Mouse (Mus musculus) midbrain, postnatal 0 days (tissue): ENCODE data around the gene Ap2s1. TPM values are rescaled to one million over a fixed set of nuclear protein-coding genes. Genes with fewer than 3 reads are reported as not detected.
A peak's percentile ranks its signal among the peaks of the same experiment; 100 is the strongest.

ENCODE experiments used
- ATAC-seq: fragments of 200-750 bp; cut with Nextera tagmentation; 2 replicates; pipeline ENCODE4 v1.8.0; 2017; ENCODE audit warnings: moderate number of reproducible peaks, mild to moderate bottlenecking, moderate TSS enrichment, moderate library complexity; ENCODE audit not compliant: low FRiP score
- DNase-seq: peaks from one replicate; pipeline ENCODE4 v3.0.0-alpha.2; 2015; ENCODE audit warnings: low spot score
- H3K27ac ChIP-seq: fragments of 300-500 bp; sonication (generic); 2 replicates; pipeline ENCODE4 v1.5.1; 2014; ENCODE audit warnings: low read depth, mild to moderate bottlenecking, low read length, mixed read lengths
- H3K27me3 ChIP-seq: fragments of 300-500 bp; sonication (generic); 2 replicates; pipeline ENCODE4 v1.6.1; 2014; ENCODE audit warnings: low read length, control low read depth, mixed read lengths; ENCODE audit not compliant: insufficient read depth
- H3K36me3 ChIP-seq: fragments of 300-500 bp; sonication (generic); 2 replicates; pipeline ENCODE4 v1.6.1; 2014; ENCODE audit warnings: low read length, control low read depth, mixed read lengths; ENCODE audit not compliant: insufficient read depth
- H3K4me1 ChIP-seq: fragments of 300-500 bp; sonication (generic); 2 replicates; pipeline ENCODE4 v1.6.1; 2014; ENCODE audit warnings: mild to moderate bottlenecking, control low read depth, antibody characterized with exemption, low read length, mixed read lengths; ENCODE audit not compliant: insufficient read depth
- H3K4me2 ChIP-seq: fragments of 300-500 bp; sonication (generic); 2 replicates; pipeline ENCODE4 v1.6.1; 2014; ENCODE audit warnings: low read depth, mild to moderate bottlenecking, low read length, mixed read lengths; ENCODE audit not compliant: poor library complexity, severe bottlenecking
- H3K4me3 ChIP-seq: fragments of 300-500 bp; sonication (generic); 2 replicates; pipeline ENCODE4 v1.5.1; 2014; ENCODE audit warnings: low read depth, mild to moderate bottlenecking, low read length, moderate library complexity
- H3K9ac ChIP-seq: fragments of 300-500 bp; sonication (generic); replicated peaks from 2 replicates; pipeline ENCODE4 v1.6.1; 2014; ENCODE audit warnings: mild to moderate bottlenecking, low read length, moderate library complexity, mixed read lengths; ENCODE audit not compliant: poor library complexity, severe bottlenecking
- H3K9me3 ChIP-seq: fragments of 300-500 bp; sonication (generic); 2 replicates; pipeline ENCODE4 v1.6.1; 2016; ENCODE audit warnings: low read length, control low read depth
- CTCF ChIP-seq: IDR thresholded peaks from 2 replicates; pipeline ENCODE4 v1.5.1; 2016; ENCODE audit warnings: antibody characterized with exemption, mild to moderate bottlenecking
- WGBS: fragments of 180-500 bp; shearing (Covaris S2); extraction: QIAGEN DNeasy Blood & Tissue Kit; methylation state at CpG from one replicate; pipeline ENCODE4 v1.1.7; 2014; 5-methylcytosine and 5-hydroxymethylcytosine counted together
- polyA plus RNA-seq: library from polyadenylated mRNA; unstranded; fragments of >200 nt; fragmentation: Nextera tagmentation; extraction: Ambion mirVana; gene quantifications from 2 replicates; pipeline ENCODE4 v1.2.1, GENCODE M21; 2015
- total RNA-seq: library from RNA; depleted of rRNA; stranded (reverse); fragments of >200 nt; gene quantifications from 2 replicates; pipeline ENCODE4 v1.2.3, GENCODE M21; 2014

The Ap2s1 gene
- total and polyA plus RNA-seq, 2 experiments from 2014 or later = 556 to 573 TPM

- WGBS = 80% methylated on average over 5 of the region's 5 CpGs
- TF ChIP-seq CTCF = no peak
- H3K9me3 ChIP-seq = no peaks in the 10 kb centered on the region
- H3K4me1 ChIP-seq = no peaks in the 10 kb centered on the region
- no peaks in the 10 kb centered on the region for H3K36me3 ChIP-seq
- DNase-seq (no peak), ATAC-seq (no peak)
- H3K27me3 ChIP-seq = no peaks in the 10 kb centered on the region
- H3K9ac ChIP-seq = no peak overlapping the region
- H3K27ac ChIP-seq = no peak overlapping the region
- H3K4me3 ChIP-seq = no peak overlapping the region
- no peak overlapping the region for H3K4me2 ChIP-seq
Observed at GRCm38 (mm10) chr7:16780076-16780475, 41.9 kb downstream of the Ap2s1 start.

GRCm38 (mm10) chr7:16780825-16781554 is 42.8 kb downstream of the Ap2s1 start, which contains the start of gene Slc1a5:
Gene Slc1a5, plus strand, starts transcription at chr7:16781340.
- 3% methylated on average over 33 of the region's 34 CpGs for WGBS
- peak within 1 kb of the TSS; percentile 51 for H3K9ac ChIP-seq
- peak; percentile 47 for TF ChIP-seq CTCF
- ATAC-seq = peak; percentile 80
- H3K4me3 ChIP-seq = peak within 1 kb of the TSS; percentile 48
- no peaks in the 10 kb centered on the region for H3K36me3 ChIP-seq
- no peaks in the 10 kb centered on the region for H3K9me3 ChIP-seq
- no peak within 1 kb of the TSS for H3K27ac ChIP-seq
- DNase-seq = peak; percentile 86
- H3K27me3 ChIP-seq = no peaks in the 10 kb centered on the region
- H3K4me1 ChIP-seq = no peaks in the 10 kb centered on the region
- peak within 1 kb of the TSS; percentile 98 for H3K4me2 ChIP-seq

DNA sequence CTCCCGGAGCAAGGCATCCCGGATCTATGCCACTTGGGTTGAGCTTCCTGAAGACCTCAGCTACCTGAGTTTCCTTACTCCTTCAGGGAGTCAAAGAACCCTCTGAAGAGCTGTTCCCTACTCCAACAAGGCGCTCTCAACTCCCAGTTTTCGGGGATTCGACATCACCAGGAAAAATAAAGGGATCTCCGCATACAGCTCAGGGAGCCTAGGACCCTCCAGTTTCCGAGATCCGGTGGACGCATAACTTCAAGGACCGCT is 43.3 kb downstream of the Ap2s1 start:
- no peaks in the 10 kb centered on the region for H3K36me3 ChIP-seq
- no peak overlapping the region for H3K27ac ChIP-seq
- DNase-seq (no peak), ATAC-seq (0 out of 2 replicates have a peak, but pooled peaks have one; percentile 8)
- peak overlapping the region; percentile 98 for H3K4me2 ChIP-seq
- H3K9me3 ChIP-seq = no peaks in the 10 kb centered on the region
- H3K27me3 ChIP-seq = no peaks in the 10 kb centered on the region
- WGBS = 0% methylated on average over 10 of the region's 10 CpGs
- H3K4me1 ChIP-seq = no peaks in the 10 kb centered on the region
- H3K4me3 ChIP-seq = peak overlapping the region; percentile 48
- no peak for TF ChIP-seq CTCF
- peak overlapping the region; percentile 51; the same call in 1 of the 2 replicates for H3K9ac ChIP-seq

GRCm38 (mm10) chr7:16781816-16782554 is 43.8 kb downstream of the Ap2s1 start:
- no peak overlapping the region for H3K27ac ChIP-seq
- H3K4me1 ChIP-seq = no peaks in the 10 kb centered on the region
- ATAC-seq (peak; percentile 13; the same call in 1 of the 2 replicates), DNase-seq (no peak)
- no peaks in the 10 kb centered on the region for H3K9me3 ChIP-seq
- H3K4me3 ChIP-seq = peak overlapping the region; percentile 48
- peak overlapping the region; percentile 51 for H3K9ac ChIP-seq
- under 1% methylated on average over 60 of the region's 60 CpGs for WGBS
- no peaks in the 10 kb centered on the region for H3K36me3 ChIP-seq
- H3K4me2 ChIP-seq = peak overlapping the region; percentile 98
- no peak for TF ChIP-seq CTCF
- no peaks in the 10 kb centered on the region for H3K27me3 ChIP-seq

GRCm38 (mm10) chr7:16782555-16783125 is 44.4 kb downstream of the Ap2s1 start:
- TF ChIP-seq CTCF = 0 out of 2 replicates have a peak, but pooled peaks have one; percentile 7
- DNase-seq (no peak), ATAC-seq (no peak)
- H3K27me3 ChIP-seq = no peaks in the 10 kb centered on the region
- no peaks in the 10 kb centered on the region for H3K9me3 ChIP-seq
- WGBS = 15% methylated on average over 11 of the region's 11 CpGs
- peak overlapping the region; percentile 98 for H3K4me2 ChIP-seq
- H3K4me3 ChIP-seq = peak overlapping the region; percentile 48
- H3K36me3 ChIP-seq = no peaks in the 10 kb centered on the region
- H3K27ac ChIP-seq = no peak overlapping the region
- H3K4me1 ChIP-seq = no peaks in the 10 kb centered on the region
- H3K9ac ChIP-seq = peak overlapping the region; percentile 51
